Mouse (Mus musculus) adrenal gland, adult 2 months (tissue): Measurements from ENCODE around the gene Klf7. TPM values are rescaled to one million over a fixed set of nuclear protein-coding genes. Genes with fewer than 3 reads are reported as not detected.

ENCODE experiments used
- DNase-seq: peaks from one replicate; pipeline ENCODE4 v3.0.0; 2021
- polyA plus RNA-seq: library from polyadenylated mRNA; depleted of rRNA; stranded (reverse); fragments of >200 nt; gene quantifications from 2 replicates; pipeline ENCODE4 v1.2.3, GENCODE M21; 2012
- total RNA-seq, 2 experiments: library from RNA; stranded (reverse); gene quantifications; 2 replicates each; pipeline ENCODE4 v1.2.3; 2021

Klf7 gene
- total and polyA plus RNA-seq, 3 experiments: 13.4 to 18.6 (median 15.5) TPM

GRCm38 (mm10) chr1:64021986-64022385 is 100.1 kb downstream of the Klf7 start:
- no peak for DNase-seq

DNA sequence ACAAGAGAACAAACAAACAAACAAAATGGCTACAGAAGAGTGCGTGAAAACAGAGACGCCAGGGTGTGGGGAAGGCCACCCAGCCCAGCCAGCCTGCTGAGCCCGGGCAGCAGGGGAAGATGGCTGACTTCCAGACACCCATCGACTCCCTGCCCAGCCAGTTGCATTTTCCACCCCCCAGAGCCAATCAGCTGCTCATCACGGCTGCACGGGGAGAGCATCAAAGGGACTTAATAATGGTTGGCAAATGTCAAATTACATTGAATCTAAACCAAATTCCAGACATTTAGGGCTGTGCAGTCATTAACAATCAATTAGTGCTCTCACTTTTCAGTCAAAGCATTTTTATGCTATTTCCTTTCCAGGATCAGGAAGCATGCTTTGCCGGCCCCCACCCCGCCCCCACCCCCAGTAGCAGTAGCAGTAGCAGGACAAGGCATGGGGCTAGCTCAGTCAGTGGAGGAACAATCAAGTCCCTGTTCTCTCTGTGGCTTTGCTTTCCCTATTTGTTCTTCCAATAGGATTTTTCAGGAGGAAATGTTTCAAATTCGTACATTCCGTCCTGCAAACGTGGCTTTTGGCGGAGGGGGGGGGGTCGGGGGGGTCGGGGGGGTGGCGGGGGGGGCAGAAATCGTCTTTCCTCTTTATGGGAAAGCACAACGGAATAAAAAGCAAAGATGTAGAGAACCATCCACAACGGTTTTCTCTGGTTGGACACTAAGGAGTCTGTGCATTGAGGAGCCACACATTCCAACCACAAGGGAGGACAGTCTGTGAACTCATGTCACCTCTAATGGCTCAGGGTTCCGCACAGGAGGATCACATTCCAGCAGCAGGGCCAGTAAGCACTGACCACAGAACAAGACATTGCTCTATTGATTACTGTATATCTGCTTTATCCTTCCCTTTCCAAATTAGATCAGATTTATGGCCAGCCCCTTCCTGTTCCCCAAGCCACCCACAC is 101.1 kb downstream of the Klf7 start:
- peak; percentile 27 for DNase-seq

GRCm38 (mm10) chr1:64019127-64019635 is 102.9 kb downstream of the Klf7 start:
- no peak for DNase-seq

GRCm38 (mm10) chr1:64018466-64019077 is 103.5 kb downstream of the Klf7 start:
- DNase-seq: peak; percentile 49

- no peak for DNase-seq
Observed at GRCm38 (mm10) chr1:64014091-64014490, 108.0 kb downstream of the Klf7 start.

- no peak for DNase-seq
Observed at GRCm38 (mm10) chr1:64008994-64009393, 113.1 kb downstream of the Klf7 start.

GRCm38 (mm10) chr1:64008031-64008430 is 114.1 kb downstream of the Klf7 start:
- DNase-seq: no peak

GRCm38 (mm10) chr1:64005194-64005593 is 116.9 kb downstream of the Klf7 start:
- no peak for DNase-seq

- no peak for DNase-seq
Observed at GRCm38 (mm10) chr1:64003525-64004291, 118.4 kb downstream of the Klf7 start.

DNA sequence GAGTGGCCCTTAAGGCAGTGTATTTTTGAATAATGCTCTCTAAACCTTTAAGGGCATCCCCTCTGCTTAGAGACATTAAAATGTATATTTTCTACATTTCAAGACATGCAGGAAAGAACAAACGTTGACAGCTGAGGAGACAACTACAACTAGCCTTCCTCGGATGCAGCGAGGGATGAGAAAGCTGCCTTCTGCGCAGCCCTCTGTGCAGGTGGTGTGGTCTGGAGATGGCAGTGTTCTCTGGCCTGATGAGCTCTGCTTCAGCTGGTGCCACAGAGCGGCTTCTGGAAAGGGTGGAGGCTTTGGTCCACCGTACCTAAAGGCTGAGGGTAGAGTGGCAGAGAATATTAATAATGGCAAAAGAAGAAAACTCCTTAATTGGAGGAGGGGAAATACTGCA is 120.0 kb downstream of the Klf7 start:
- DNase-seq: no peak

DNA sequence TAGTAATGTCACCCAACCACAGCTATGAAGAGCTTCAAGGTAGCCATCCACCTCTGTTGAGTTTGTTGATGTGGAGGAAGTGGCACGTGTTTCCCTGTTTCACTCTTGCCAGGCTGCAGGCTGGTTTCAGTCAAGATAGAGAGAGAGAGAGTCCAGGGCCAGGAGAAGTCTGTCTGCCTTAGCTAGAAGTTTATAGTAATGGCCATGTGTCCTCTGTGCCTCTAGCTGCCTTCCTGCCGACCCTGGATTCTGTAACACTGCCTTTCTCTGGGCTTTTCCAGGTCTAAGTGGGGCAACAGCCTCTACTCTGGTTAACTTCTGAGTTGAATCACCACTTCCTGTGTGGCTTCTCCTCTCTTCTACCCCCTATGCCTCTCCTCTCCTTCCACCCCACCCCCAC is 121.5 kb downstream of the Klf7 start:
- DNase-seq: no peak

DNA sequence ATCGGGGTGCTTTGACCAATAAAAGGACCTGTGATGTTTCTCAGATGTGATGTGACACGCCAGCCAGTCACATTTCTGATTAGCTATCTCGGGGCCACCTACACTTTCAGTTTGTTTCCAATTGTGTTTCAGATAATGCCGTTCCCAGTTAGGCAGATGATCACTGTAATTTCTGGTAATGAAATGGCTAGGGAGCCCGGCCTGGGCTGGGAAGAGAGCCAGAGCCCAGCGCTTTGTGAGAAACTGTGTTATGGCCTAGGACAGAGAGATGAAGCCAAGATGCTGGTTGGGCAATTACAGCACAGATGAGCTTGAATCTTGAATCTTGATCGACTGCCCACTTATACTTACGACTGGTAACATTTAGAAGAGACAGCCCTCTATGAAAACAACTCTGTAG is 122.6 kb downstream of the Klf7 start:
- DNase-seq: peak; percentile 33

GRCm38 (mm10) chr1:63998901-63999300 is 123.2 kb downstream of the Klf7 start:
- DNase-seq: peak; percentile 31

- no peak for DNase-seq
Observed at GRCm38 (mm10) chr1:63998139-63998538, 123.9 kb downstream of the Klf7 start.

DNA sequence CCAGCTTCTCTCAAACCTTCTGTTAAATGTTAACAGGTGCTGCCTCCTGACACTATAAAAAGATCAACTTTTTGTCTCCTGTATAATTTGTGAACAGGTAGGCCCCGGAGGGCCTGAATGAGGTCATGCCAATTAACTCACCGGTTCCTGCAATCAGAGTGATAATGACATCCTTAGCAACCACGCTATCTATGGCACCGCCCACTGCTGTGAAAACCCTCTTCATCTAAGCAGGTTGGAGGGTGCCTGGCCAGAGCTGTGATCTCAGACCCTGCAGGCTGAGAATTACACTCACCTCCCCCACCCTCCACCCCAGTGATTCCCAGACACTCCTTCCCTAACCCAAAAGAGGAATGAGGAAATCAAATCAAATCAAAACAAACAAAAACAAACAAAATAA is 126.3 kb downstream of the Klf7 start:
- DNase-seq: no peak

GRCm38 (mm10) chr1:63995137-63995492 is 127.0 kb downstream of the Klf7 start:
- DNase-seq: no peak

DNA sequence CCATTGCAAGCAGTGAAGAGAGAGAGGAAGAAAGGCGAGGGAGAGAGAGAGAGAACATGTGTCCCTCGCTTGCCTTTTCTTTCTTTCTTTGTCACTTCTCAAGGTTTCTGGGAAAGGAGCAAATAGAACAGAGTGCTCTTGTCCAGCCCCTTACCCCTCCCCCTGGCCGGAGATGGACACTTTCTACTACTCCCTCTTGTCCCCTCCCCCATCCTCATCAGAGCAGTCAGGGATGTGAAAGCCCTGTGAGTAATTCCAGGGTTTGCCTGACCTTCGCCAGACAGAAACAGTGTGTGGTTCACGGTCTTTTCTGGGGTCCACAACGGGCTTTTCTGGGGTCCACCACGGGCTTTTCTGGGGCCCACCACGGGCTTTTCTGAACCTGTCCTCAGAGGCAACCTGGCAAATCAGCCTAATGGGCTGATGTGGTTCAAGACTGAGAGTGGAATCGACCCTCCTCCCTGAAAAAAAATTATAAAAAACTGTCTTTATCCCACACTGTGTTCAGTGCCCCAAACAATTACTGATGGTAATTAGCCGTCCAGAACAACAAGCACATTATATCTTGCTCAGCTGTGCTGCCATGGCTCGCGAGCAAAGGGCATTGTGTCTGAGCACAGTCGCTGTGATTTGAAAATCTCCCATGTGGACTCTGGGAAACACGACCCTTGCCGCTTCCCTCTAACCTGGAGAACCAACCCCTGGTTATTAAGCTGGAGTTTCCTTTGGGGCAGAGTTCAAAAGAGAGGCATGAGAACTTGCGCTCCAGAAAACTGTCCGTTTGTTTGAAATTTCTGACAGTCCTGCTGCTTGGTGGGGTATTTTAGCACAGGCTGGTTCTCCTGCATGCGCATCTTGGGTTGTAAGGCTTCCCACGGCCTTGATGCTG is 127.6 kb downstream of the Klf7 start:
- peak; percentile 55 for DNase-seq

DNA sequence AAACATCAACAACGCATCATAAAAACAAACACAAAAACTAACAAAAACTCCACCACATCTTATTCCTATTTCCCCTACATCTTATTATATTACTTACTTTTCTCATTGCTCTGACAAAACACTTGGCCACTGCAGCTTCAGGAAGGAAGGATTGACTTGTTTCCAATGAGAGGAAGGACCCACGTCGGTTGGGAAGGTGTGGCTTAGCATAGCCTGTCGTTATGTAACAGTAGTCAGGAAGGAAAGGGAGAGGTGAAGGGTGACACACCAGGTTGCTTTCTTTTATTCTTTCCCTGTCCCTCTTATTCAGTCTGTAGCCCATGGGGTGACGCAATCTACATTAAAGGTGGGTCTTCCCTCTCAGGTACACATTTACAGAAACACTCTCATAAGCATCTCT is 129.6 kb downstream of the Klf7 start:
- DNase-seq: no peak

GRCm38 (mm10) chr1:63990416-63990815 is 131.7 kb downstream of the Klf7 start:
- peak; percentile 36 for DNase-seq

- no peak for DNase-seq
Observed at GRCm38 (mm10) chr1:63980733-63981132, 141.3 kb downstream of the Klf7 start.
